Mouse (Mus musculus) heart, adult 2 months (tissue): ENCODE results near the gene Ift88.

Experiments used
- CTCF ChIP-seq: fragments of 200-600 bp; IDR thresholded peaks from 2 replicates; pipeline ENCODE4 v1.8.1; 2022; ENCODE audit warnings: antibody characterized with exemption, mild to moderate bottlenecking, moderate library complexity
- EP300 ChIP-seq: fragments of 200-500 bp; IDR thresholded peaks from 2 replicates; pipeline ENCODE4 v1.6.1; 2011; ENCODE audit warnings: low read depth, low read length, control low read depth; ENCODE audit not compliant: insufficient read depth
- POLR2A ChIP-seq: fragments of 200-500 bp; IDR thresholded peaks from 2 replicates; pipeline ENCODE4 v1.6.1; 2011; ENCODE audit warnings: mild to moderate bottlenecking, low read depth, low read length, control low read depth; ENCODE audit not compliant: insufficient read depth

GRCm38 (mm10) chr14:57376016-57376415 lies 47.8 kb upstream of the Ift88 start:
- TF ChIP-seq CTCF: no peak
- no peak for TF ChIP-seq POLR2A
- no peak for TF ChIP-seq EP300
